Mouse (Mus musculus) stomach, adult 2 months (tissue): ENCODE measurements around the gene Il16. TPM values are rescaled to one million over a fixed set of nuclear protein-coding genes. Genes with fewer than 3 reads are reported as not detected.

Source experiments
- polyA plus RNA-seq: library from polyadenylated mRNA; depleted of rRNA; stranded (reverse); fragments of >200 nt; gene quantifications from 2 replicates; pipeline ENCODE4 v1.2.3, GENCODE M21; 2012; rRNA removed

Gene Il16
- 0.94 and 1.1 TPM in 2 replicates for polyA plus RNA-seq

GRCm38 (mm10) chr7:83745413-83746106, at the start of gene Il16:
Gene Il16 (minus strand): TSS chr7:83745726.

GRCm38 (mm10) chr7:83794705-83795104, 49.2 kb upstream of the Il16 start, which contains the start of gene Cfap161:
Gene Cfap161 (minus strand): TSS chr7:83794880.

GRCm38 (mm10) chr7:83631828-83632681, 113.5 kb downstream of the Il16 start, which contains the start of gene Stard5:
Gene Stard5 (plus strand): TSS chr7:83631959.

Other genes with a start within 250 kb of the Il16 start
- gene Tmc3, start 160.8 kb downstream of the Il16 start, polyA plus RNA-seq, result 0.09 and 0.14 TPM in 2 replicates
- gene Stard5, start 113.8 kb downstream of the Il16 start, polyA plus RNA-seq, result 8.4 and 9.2 TPM in 2 replicates
- gene Cfap161, start 49.2 kb upstream of the Il16 start, polyA plus RNA-seq, result not detected in 2 replicates
- 30.6 and 48.4 TPM in 2 replicates for gene Tlnrd1, start 138.6 kb upstream of the Il16 start, polyA plus RNA-seq
- 1.9 and 2.4 TPM in 2 replicates for gene Mesd, start 138.7 kb upstream of the Il16 start, polyA plus RNA-seq